Mouse (Mus musculus) adrenal gland, postnatal 14 days (tissue): ENCODE results near the gene Taf15. TPM values are rescaled to one million over a fixed set of nuclear protein-coding genes. Genes with fewer than 3 reads are reported as not detected.
"Not testable (repeated sequence)": the region's sequence is repeated elsewhere in the genome, so short reads cannot be mapped to it uniquely, and the experiment has no call there.

ENCODE experiments used
- DNase-seq: peaks from one replicate; pipeline ENCODE4 v3.0.0; 2021; ENCODE audit warnings: mixed read lengths
- total RNA-seq: library from RNA; stranded (reverse); gene quantifications from 2 replicates; pipeline ENCODE4 v1.2.3, GENCODE M21; 2021

The Taf15 gene
- total RNA-seq, 1 experiment from 2014 or later: 66.3 TPM

GRCm38 (mm10) chr11:83538705-83539314 lies 65.9 kb downstream of the Taf15 start:
- DNase-seq: no peak

GRCm38 (mm10) chr11:83540931-83541330 lies 68.0 kb downstream of the Taf15 start:
- DNase-seq: no peak

DNA sequence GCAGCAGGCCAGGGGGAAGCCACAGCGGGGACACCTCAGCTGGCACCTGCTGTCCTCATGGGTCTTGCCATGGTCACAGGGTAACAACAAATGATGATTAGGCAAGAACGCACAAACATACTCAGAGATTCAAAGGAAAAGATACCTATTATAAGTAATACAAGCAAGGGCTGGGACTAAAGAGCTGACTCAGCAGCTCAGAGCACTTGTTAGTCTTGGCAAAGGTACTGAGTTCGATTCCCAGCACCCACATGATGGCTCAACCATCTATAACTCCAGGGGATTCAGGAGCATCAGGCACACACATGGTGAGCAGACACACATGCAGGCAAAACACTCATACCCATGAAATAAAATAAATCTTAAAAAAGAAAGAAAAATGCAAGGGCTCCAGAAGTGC lies 68.5 kb downstream of the Taf15 start:
- DNase-seq: no peak

DNA sequence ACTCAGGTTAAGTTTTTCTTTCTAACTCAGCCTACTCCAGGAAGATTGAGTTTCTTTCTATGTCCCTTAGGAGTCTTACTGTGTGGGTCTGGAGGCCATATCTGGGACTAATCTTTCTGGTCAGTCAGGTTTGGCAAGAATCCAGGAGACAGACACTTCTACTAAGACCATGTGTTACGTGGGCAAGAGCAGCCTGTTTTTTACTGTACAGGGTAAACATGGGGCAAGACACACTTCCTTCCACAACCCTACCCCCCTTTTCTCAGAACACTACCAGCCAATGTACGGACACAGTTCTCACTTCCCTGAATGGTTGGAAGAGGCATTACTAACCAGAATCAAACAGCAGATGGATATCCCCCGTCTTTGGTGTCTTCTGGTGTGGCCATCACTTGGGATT lies 71.3 kb downstream of the Taf15 start:
- DNase-seq: no peak

GRCm38 (mm10) chr11:83550186-83550632 lies 77.3 kb downstream of the Taf15 start:
- DNase-seq: no peak

DNA sequence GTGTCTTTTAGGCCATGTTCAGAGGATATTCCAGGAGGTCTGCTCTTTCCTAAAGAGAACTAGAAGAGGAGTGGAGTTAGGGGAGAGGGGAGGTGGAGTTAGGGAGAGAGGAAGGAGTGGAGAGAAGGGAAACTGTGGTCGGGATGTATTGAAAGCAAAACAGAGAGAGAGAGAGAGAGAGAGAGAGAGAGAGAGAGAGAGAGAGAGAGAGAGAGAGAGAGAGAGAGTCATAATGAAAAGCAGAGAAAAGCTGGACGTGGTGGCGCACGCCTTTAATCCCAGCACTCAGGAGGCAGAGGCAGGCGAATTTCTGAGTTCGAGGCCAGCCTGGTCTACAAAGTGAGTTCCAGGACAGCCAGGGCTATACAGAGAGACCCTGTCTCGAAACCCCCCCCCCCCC lies 78.2 kb downstream of the Taf15 start:
- DNase-seq: not testable (repeated sequence)

GRCm38 (mm10) chr11:83551668-83552067 lies 78.8 kb downstream of the Taf15 start:
- no peak for DNase-seq

Other genes with a start within 250 kb of the Taf15 start
- gene Slfn14, start 186.4 kb upstream of the Taf15 start, total RNA-seq: 0.41 and 2.7 TPM in 2 replicates
- gene Ap2b1, start 174.1 kb upstream of the Taf15 start, total RNA-seq: 86.9 and 98.4 TPM in 2 replicates
- 15.1 and 16.2 TPM in 2 replicates for gene Pex12, start 170.5 kb upstream of the Taf15 start, total RNA-seq
- gene Rasl10b, start 63.9 kb upstream of the Taf15 start, total RNA-seq: 10.2 and 10.3 TPM in 2 replicates
- gene Gas2l2, start 43.6 kb upstream of the Taf15 start, total RNA-seq: not detected in 2 replicates
- 0.37 and 0.75 TPM in 2 replicates for gene 1700020L24Rik, start 35.4 kb upstream of the Taf15 start, total RNA-seq
- 7.4 and 8.3 TPM in 2 replicates for gene Mmp28, start 10.0 kb upstream of the Taf15 start, total RNA-seq
- gene Heatr9, start 49.1 kb downstream of the Taf15 start, total RNA-seq: not detected in 2 replicates
- gene Ccl5, start 57.4 kb downstream of the Taf15 start, total RNA-seq: 25.5 TPM in 1 of 2 replicates, not detected in the other
- gene Ccl9, start 105.5 kb downstream of the Taf15 start, total RNA-seq: 4.5 and 10.3 TPM in 2 replicates
- 9.5 and 14.4 TPM in 2 replicates for gene Ccl6, start 120.0 kb downstream of the Taf15 start, total RNA-seq
- not detected in 2 replicates for gene Rpl9-ps1, start 172.5 kb downstream of the Taf15 start, total RNA-seq
- gene Ccl3, start 176.3 kb downstream of the Taf15 start, total RNA-seq: not detected in 2 replicates
- not detected in 2 replicates for gene Ccl4, start 189.5 kb downstream of the Taf15 start, total RNA-seq
- gene Wfdc17, start 230.9 kb downstream of the Taf15 start, total RNA-seq: 1.3 and 1.7 TPM in 2 replicates
- not detected in 2 replicates for gene Wfdc18, start 235.9 kb downstream of the Taf15 start, total RNA-seq